Mouse (Mus musculus) central nervous system, embryonic 14 days (tissue): ENCODE data around the gene Stard7. TPM values are rescaled to one million over a fixed set of nuclear protein-coding genes. Genes with fewer than 3 reads are reported as not detected.

Experiments used
- polyA plus RNA-seq: library from polyadenylated mRNA; depleted of rRNA; stranded (reverse); fragments of >200 nt; gene quantifications from 2 replicates; pipeline ENCODE4 v1.2.3, GENCODE M21; 2012; rRNA removed

Stard7 gene
- polyA plus RNA-seq: 80.2 and 84.7 TPM in 2 replicates

GRCm38 (mm10) chr2:127269491-127270299 is at the start of gene Stard7:
Stard7 (plus strand) TSS chr2:127270218.

GRCm38 (mm10) chr2:127247592-127248333 is 22.3 kb upstream of the Stard7 start, which contains the start of the genes Ciao1 and Tmem127:
Ciao1 (minus strand) TSS chr2:127247816.
Tmem127 (plus strand) TSS chr2:127247908.

GRCm38 (mm10) chr2:127335767-127336496 is 65.9 kb downstream of the Stard7 start, which contains the start of gene Dusp2:
Dusp2 (plus strand) TSS chr2:127336159.

GRCm38 (mm10) chr2:127338416-127338815 is 68.4 kb downstream of the Stard7 start, which contains the start of gene Astl:
Astl (plus strand) TSS chr2:127338639.

Other genes with a start within 250 kb of the Stard7 start
- 16.2 and 19.8 TPM in 2 replicates for gene Blvra, start 199.6 kb upstream of the Stard7 start, polyA plus RNA-seq
- 32.8 and 42.3 TPM in 2 replicates for gene Ncaph, start 136.3 kb upstream of the Stard7 start, polyA plus RNA-seq
- 5.9 and 6.1 TPM in 2 replicates for gene Itpripl1, start 126.8 kb upstream of the Stard7 start, polyA plus RNA-seq
- gene 1810024B03Rik, start 61.9 kb upstream of the Stard7 start, polyA plus RNA-seq: 2.2 and 2.4 TPM in 2 replicates
- gene Snrnp200, start 61.8 kb upstream of the Stard7 start, polyA plus RNA-seq: 80.7 and 83.4 TPM in 2 replicates
- gene Ciao1, start 22.4 kb upstream of the Stard7 start, polyA plus RNA-seq: 72.2 and 75.8 TPM in 2 replicates
- gene Tmem127, start 22.3 kb upstream of the Stard7 start, polyA plus RNA-seq: 42.7 and 43.3 TPM in 2 replicates
- 6.6 and 7.5 TPM in 2 replicates for gene Dusp2, start 65.9 kb downstream of the Stard7 start, polyA plus RNA-seq
- gene Astl, start 68.4 kb downstream of the Stard7 start, polyA plus RNA-seq: not detected in 2 replicates
- 0.18 and 0.20 TPM in 2 replicates for gene Adra2b, start 93.0 kb downstream of the Stard7 start, polyA plus RNA-seq
- 0.06 and 0.30 TPM in 2 replicates for gene Gpat2, start 155.0 kb downstream of the Stard7 start, polyA plus RNA-seq
- 28.9 and 31.4 TPM in 2 replicates for gene Fahd2a, start 174.3 kb downstream of the Stard7 start, polyA plus RNA-seq